Mouse (Mus musculus): ENCODE results near the gene Skint3.

GRCm38 (mm10) chr4:112231945-112232344, at the start of gene Skint3:
- TF ChIP-seq CTCF (conservative IDR thresholded peaks at IDR 0.05; ENCODE audit: insufficient read depth, insufficient read length, low read depth, low read length), result no peak
- no peak for TF ChIP-seq POLR2A (IDR thresholded peaks at IDR 0.05; ENCODE audit: low read depth, low read length)

Data from kidney, adult 2 months (tissue).